Mouse (Mus musculus): ENCODE data around the gene Os9. TPM values are rescaled to one million over a fixed set of nuclear protein-coding genes. Genes with fewer than 3 reads are reported as not detected.

Os9 gene
- total and polyA plus RNA-seq, 2 experiments from 2014 or later = 114 to 126 TPM

- Histone ChIP-seq H3K36me3 (ENCODE audit: insufficient read depth, low read length) (no peaks in the 10 kb centered on the region), H3K4me1 (ENCODE audit: insufficient read depth, low read length) (no peaks in the 10 kb centered on the region), H3K27ac (ENCODE audit: low read depth, low read length) (no peak overlapping the region), H3K4me2 (ENCODE audit: low read depth, low read length, poor library complexity, severe bottlenecking) (no peak overlapping the region), H3K27me3 (ENCODE audit: insufficient read depth, low read length) (no peaks in the 10 kb centered on the region), H3K4me3 (ENCODE audit: low read depth, low read length) (no peak overlapping the region), H3K9me3 (ENCODE audit: low read length) (no peaks in the 10 kb centered on the region), H3K9ac (replicated peaks; ENCODE audit: low read length, poor library complexity, severe bottlenecking) (no peak overlapping the region)
- ATAC-seq (ENCODE audit: low FRiP score) (no peak), DNase-seq (ENCODE audit: low spot score) (no peak)
- WGBS = 96% methylated on average over 7 of the region's 7 CpGs
- TF ChIP-seq CTCF (IDR thresholded peaks at IDR 0.05) = no peak
Measured at GRCm38 (mm10) chr10:127144536-127144935, 23.6 kb upstream of the Os9 start.

GRCm38 (mm10) chr10:127143228-127143627, 22.3 kb upstream of the Os9 start:
- H3K9ac ChIP-seq (replicated peaks; ENCODE audit: low read length, poor library complexity, severe bottlenecking) = no peak overlapping the region
- no peak overlapping the region for H3K4me3 ChIP-seq (ENCODE audit: low read depth, low read length)
- no peak overlapping the region for H3K4me2 ChIP-seq (ENCODE audit: low read depth, low read length, poor library complexity, severe bottlenecking)
- no peak overlapping the region for H3K27ac ChIP-seq (ENCODE audit: low read depth, low read length)
- DNase-seq (ENCODE audit: low spot score) = no peak
- 84% methylated on average over 8 of the region's 8 CpGs for WGBS
- ATAC-seq (ENCODE audit: low FRiP score) = no peak
- no peak for TF ChIP-seq CTCF (IDR thresholded peaks at IDR 0.05)
- no peaks in the 10 kb centered on the region for H3K27me3 ChIP-seq (ENCODE audit: insufficient read depth, low read length)
- H3K9me3 ChIP-seq (ENCODE audit: low read length) = no peaks in the 10 kb centered on the region
- no peaks in the 10 kb centered on the region for H3K36me3 ChIP-seq (ENCODE audit: insufficient read depth, low read length)
- H3K4me1 ChIP-seq (ENCODE audit: insufficient read depth, low read length) = no peaks in the 10 kb centered on the region

GRCm38 (mm10) chr10:127141500-127141899, 20.6 kb upstream of the Os9 start:
- H3K9me3 ChIP-seq (ENCODE audit: low read length) = no peaks in the 10 kb centered on the region
- no peaks in the 10 kb centered on the region for H3K4me1 ChIP-seq (ENCODE audit: insufficient read depth, low read length)
- H3K4me3 ChIP-seq (ENCODE audit: low read depth, low read length) = no peak overlapping the region
- H3K9ac ChIP-seq (replicated peaks; ENCODE audit: low read length, poor library complexity, severe bottlenecking) = no peak overlapping the region
- WGBS = 89% methylated on average over 8 of the region's 8 CpGs
- no peaks in the 10 kb centered on the region for H3K27me3 ChIP-seq (ENCODE audit: insufficient read depth, low read length)
- ATAC-seq (ENCODE audit: low FRiP score) (no peak), DNase-seq (ENCODE audit: low spot score) (no peak)
- TF ChIP-seq CTCF (IDR thresholded peaks at IDR 0.05) = no peak
- no peak overlapping the region for H3K27ac ChIP-seq (ENCODE audit: low read depth, low read length)
- H3K36me3 ChIP-seq (ENCODE audit: insufficient read depth, low read length) = no peaks in the 10 kb centered on the region
- no peak overlapping the region for H3K4me2 ChIP-seq (ENCODE audit: low read depth, low read length, poor library complexity, severe bottlenecking)

- no peak for TF ChIP-seq CTCF (IDR thresholded peaks at IDR 0.05)
- Histone ChIP-seq H3K4me2 (ENCODE audit: low read depth, low read length, poor library complexity, severe bottlenecking) (no peak overlapping the region), H3K27ac (ENCODE audit: low read depth, low read length) (no peak overlapping the region), H3K36me3 (ENCODE audit: insufficient read depth, low read length) (no peaks in the 10 kb centered on the region), H3K27me3 (ENCODE audit: insufficient read depth, low read length) (no peaks in the 10 kb centered on the region), H3K4me3 (ENCODE audit: low read depth, low read length) (no peak overlapping the region), H3K4me1 (ENCODE audit: insufficient read depth, low read length) (no peaks in the 10 kb centered on the region), H3K9ac (replicated peaks; ENCODE audit: low read length, poor library complexity, severe bottlenecking) (no peak overlapping the region), H3K9me3 (ENCODE audit: low read length) (no peaks in the 10 kb centered on the region)
- ATAC-seq (ENCODE audit: low FRiP score) (no peak), DNase-seq (ENCODE audit: low spot score) (no peak)
- WGBS = 88% methylated on average over 11 of the region's 11 CpGs
Measured at GRCm38 (mm10) chr10:127140971-127141370, 20.0 kb upstream of the Os9 start.

- H3K4me3 ChIP-seq (ENCODE audit: low read depth, low read length) = no peak overlapping the region
- WGBS = 88% methylated on average over 18 of the region's 18 CpGs
- no peaks in the 10 kb centered on the region for H3K27me3 ChIP-seq (ENCODE audit: insufficient read depth, low read length)
- H3K36me3 ChIP-seq (ENCODE audit: insufficient read depth, low read length) = no peaks in the 10 kb centered on the region
- H3K4me2 ChIP-seq (ENCODE audit: low read depth, low read length, poor library complexity, severe bottlenecking) = no peak overlapping the region
- H3K27ac ChIP-seq (ENCODE audit: low read depth, low read length) = no peak overlapping the region
- no peak overlapping the region for H3K9ac ChIP-seq (replicated peaks; ENCODE audit: low read length, poor library complexity, severe bottlenecking)
- no peak for DNase-seq (ENCODE audit: low spot score)
- TF ChIP-seq CTCF (IDR thresholded peaks at IDR 0.05) = no peak
- ATAC-seq (ENCODE audit: low FRiP score) = no peak
- H3K4me1 ChIP-seq (ENCODE audit: insufficient read depth, low read length) = no peaks in the 10 kb centered on the region
- H3K9me3 ChIP-seq (ENCODE audit: low read length) = no peaks in the 10 kb centered on the region
Measured at GRCm38 (mm10) chr10:127138328-127139141, 17.6 kb upstream of the Os9 start.

GRCm38 (mm10) chr10:127137896-127138295, 17.0 kb upstream of the Os9 start:
- Histone ChIP-seq H3K9me3 (ENCODE audit: low read length) (no peaks in the 10 kb centered on the region), H3K36me3 (ENCODE audit: insufficient read depth, low read length) (no peaks in the 10 kb centered on the region), H3K4me3 (ENCODE audit: low read depth, low read length) (no peak overlapping the region), H3K4me1 (ENCODE audit: insufficient read depth, low read length) (no peaks in the 10 kb centered on the region), H3K27me3 (ENCODE audit: insufficient read depth, low read length) (no peaks in the 10 kb centered on the region), H3K27ac (ENCODE audit: low read depth, low read length) (no peak overlapping the region), H3K4me2 (ENCODE audit: low read depth, low read length, poor library complexity, severe bottlenecking) (no peak overlapping the region), H3K9ac (replicated peaks; ENCODE audit: low read length, poor library complexity, severe bottlenecking) (no peak overlapping the region)
- no peak for TF ChIP-seq CTCF (IDR thresholded peaks at IDR 0.05)
- DNase-seq (ENCODE audit: low spot score) (no peak), ATAC-seq (ENCODE audit: low FRiP score) (no peak)
- WGBS = 89% methylated on average over 3 of the region's 3 CpGs
